Mouse (Mus musculus): ENCODE results near the gene Hnrnpm.

GRCm38 (mm10) chr17:33607273-33607672, 79.4 kb downstream of the Hnrnpm start:
- TF ChIP-seq CTCF (IDR thresholded peaks at IDR 0.05; ENCODE audit: control insufficient read depth, insufficient read depth, low read length) (no peak), POLR2A (IDR thresholded peaks at IDR 0.05; ENCODE audit: borderline replicate concordance, control insufficient read depth, low read depth, low read length) (no peak)

Data from bone marrow, adult 2 months (tissue).